Mouse (Mus musculus) heart, adult 8-10 months (tissue): ENCODE results near the gene 4930415O20Rik. TPM values are rescaled to one million over a fixed set of nuclear protein-coding genes. Genes with fewer than 3 reads are reported as not detected.
"Not testable (repeated sequence)": the region's sequence is repeated elsewhere in the genome, so short reads cannot be mapped to it uniquely, and the experiment has no call there.

Experiments
- DNase-seq: peaks from one replicate; pipeline ENCODE4 v3.0.0; 2022; ENCODE audit warnings: low spot score
- total RNA-seq, 4 experiments: library from RNA; stranded (reverse); gene quantifications; 2 replicates each; pipeline ENCODE4 v1.2.4; 2022

The 4930415O20Rik gene
- total RNA-seq, 4 experiments from 2014 or later: 1.6 to 4.2 (median 2.3) TPM

DNA sequence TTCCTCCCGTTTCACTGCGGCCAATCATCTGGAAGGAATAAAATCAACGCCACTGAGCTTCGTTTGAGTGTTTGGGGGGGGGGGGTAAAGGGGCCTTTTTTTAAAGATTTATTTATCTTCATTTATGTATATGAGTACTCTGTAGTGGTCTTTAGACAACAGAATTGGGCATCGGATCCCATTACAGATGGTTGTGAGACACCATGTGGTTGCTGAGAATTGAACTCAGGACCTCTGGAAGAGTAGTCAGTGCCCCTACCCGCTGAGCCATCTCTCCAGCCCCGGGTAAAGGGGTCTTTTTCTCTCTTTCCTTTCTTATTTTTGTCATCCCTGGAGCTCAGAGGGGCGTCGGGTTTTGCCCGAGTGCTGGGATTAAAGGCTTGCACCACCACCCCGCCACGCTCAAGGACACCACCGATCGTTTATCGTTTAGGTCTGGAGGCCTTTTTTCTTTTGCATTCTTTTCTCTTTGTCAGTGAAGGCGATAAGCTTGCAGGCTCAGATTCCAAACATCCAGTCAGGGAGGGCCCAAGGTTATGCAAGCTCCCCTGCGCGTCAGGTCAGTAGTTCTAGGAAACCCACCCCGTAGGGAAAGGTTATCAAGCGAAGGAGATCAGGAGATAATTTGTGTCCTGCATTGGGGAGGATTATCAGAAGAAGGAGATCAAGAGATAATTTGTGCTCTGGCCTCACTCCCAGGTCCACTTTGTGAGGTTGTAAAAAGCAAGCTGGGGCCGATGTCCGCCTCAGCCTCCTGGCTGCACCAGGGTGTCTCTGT, 2.4 kb upstream of the 4930415O20Rik start:
- no peak for DNase-seq

GRCm38 (mm10) chr15:98569216-98569615, 1.6 kb upstream of the 4930415O20Rik start:
- no peak for DNase-seq

- no peak for DNase-seq
Measured at GRCm38 (mm10) chr15:98569795-98570365, 924 bp upstream of the 4930415O20Rik start.

DNA sequence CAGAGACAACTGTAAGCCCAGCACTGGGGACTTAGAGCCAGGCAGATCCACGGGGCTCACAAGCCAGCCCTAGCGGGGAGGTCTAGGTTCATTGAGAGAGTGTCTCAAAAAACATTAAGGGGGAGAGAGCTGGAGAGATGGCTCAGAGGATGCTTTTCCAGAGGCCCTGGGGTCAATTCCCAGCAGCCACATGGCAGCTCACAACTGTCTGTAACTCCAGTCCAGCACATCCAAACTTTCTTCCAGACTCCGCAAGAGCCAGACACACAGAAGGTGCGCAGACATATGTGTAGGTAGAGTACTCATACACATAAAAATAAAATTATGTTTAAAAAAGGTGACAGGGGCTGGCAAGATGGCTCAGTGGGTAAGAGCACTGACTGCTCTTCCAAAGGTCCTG, 2.5 kb downstream of the 4930415O20Rik start:
- DNase-seq: no peak

DNA sequence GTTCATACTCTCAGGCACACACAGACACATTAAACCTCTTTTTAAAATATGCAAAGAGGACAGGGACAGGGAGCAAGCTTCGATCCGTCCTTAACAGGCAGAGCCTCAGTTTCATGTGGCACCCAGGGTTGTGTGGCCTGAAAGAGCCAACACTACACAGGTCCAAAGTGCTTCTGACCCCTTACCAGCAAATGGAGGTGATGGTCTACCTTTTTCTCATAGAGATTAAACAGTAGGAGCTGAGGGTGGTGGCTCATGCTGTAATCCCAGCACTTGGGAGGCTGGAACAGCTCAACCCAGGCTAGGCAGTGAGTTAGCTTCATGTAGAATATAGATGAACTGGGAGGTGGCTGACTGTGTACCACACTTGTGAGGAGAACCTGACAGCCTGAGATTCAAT, 8.5 kb downstream of the 4930415O20Rik start:
- no peak for DNase-seq

DNA sequence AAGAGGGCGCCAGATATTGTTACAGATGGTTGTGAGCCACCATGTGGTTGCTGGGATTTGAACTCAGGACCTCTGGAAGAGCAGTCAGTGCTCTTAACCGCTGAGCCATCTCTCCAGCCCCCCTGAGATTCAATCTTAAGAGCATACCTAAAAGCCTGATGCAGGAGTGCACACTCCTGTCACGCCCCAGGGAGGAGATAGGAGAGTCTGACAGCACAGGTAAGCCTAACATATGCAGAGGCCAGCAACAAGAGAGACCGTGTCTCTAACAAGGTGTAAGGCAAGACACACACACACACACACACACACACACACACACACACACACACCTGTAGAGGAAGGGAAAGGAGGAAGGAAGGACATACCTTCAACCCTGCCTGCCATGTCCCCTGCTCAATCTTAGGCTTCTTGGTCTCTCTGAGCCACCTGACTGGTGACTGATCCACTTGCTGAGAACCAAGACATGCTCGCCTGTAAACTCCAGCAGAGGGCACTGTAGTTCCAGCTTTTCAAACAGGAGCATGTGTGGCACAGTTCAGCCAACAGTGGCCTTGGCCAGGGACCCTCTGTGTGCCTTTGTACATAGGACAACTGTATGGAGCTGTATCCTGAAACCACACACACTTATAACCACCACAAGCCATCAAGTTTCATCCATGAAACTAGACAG, 9.1 kb downstream of the 4930415O20Rik start:
- DNase-seq: peak; percentile 83

DNA sequence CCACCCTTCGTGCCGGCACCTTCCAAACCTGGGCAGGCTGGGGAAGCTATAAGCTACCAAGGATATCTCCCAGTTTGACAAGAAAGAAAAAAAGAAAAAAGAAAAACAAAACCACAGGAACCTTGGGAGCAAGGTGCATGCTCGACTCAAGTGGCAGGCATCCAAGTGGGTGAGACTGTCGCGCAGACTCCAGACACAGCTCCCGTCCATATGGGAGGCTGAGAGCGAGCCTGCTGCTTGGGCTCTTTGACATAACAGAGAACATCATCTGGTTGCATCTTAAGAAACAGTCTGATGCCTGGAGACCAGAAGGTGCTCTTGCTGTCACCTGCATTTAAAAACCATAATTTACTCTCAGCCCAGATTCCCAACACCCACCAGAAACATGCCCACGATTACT, 11.6 kb downstream of the 4930415O20Rik start:
- DNase-seq: no peak

DNA sequence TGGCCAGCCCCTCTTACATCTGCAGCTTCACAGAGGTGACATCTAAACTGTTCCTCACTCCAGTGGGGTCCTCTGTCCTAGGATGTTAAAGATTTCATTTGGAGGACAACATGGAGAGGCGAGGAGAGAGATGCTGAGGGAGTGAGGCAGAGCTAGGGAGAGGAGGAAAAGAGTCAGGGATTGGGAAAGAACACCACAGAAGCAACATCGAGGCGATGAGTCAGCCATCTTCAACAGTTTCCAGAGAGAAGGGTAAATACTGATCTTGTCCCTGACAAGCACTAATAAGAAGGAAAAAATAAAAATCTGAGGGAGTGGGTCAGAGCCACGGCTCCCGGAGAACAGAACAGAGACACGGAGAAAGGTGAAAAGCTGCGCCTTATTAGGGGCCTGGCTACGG, 12.2 kb downstream of the 4930415O20Rik start:
- no peak for DNase-seq

GRCm38 (mm10) chr15:98585421-98585820, 14.6 kb downstream of the 4930415O20Rik start:
- no peak for DNase-seq

GRCm38 (mm10) chr15:98586141-98586540, 15.3 kb downstream of the 4930415O20Rik start:
- DNase-seq: not testable (repeated sequence)

DNA sequence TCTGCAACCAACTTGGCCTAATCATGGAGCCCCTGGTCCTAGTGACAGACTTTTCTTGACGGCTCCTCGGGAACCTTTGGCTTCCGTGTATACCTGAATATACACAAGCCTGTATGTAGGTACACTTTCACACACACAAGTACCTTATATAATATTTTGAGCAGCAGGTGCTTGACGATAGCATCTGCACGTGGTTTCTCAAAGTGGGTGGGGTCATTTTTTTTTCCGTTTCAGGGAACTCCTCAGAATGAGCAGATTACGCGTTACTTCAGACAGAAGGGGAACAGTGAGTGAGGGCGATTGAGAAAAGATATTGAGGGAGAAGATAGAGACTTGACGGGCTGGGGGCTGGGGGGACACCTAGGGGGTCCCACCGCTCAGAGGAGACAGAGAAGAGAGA, 16.9 kb downstream of the 4930415O20Rik start:
- no peak for DNase-seq

DNA sequence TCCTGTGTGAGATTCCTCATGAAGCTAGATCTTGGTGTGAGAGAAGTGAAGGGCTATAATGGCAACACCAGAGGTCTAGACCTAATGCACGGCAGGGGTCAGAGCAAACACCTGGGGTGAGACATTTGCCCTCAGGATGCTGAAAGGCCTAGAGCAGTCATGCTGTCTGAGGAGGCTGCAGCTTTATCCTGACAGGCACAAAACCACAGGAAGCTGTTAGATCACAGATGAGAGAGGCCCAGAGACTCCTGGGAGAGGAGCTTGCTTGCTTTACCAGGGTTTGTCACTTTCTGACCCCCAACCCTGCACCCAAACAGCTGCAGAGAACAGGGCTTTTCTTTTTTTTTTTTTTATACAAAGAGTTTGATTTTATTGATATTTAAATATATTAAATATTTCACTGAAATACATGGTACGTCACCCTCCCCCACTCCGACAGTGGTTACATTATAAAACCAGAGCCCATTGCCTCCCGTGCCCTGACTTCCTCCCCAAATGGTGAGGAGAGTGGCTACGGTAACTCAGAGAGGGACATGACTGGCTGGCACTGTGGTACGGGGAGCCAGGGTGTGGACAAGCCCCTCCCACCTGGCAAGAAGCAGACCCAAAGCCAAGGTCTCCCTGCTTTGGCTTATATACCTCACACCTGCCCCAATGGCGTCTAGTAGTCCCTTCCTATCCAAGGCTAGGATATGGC, 19.0 kb downstream of the 4930415O20Rik start:
- DNase-seq: no peak

DNA sequence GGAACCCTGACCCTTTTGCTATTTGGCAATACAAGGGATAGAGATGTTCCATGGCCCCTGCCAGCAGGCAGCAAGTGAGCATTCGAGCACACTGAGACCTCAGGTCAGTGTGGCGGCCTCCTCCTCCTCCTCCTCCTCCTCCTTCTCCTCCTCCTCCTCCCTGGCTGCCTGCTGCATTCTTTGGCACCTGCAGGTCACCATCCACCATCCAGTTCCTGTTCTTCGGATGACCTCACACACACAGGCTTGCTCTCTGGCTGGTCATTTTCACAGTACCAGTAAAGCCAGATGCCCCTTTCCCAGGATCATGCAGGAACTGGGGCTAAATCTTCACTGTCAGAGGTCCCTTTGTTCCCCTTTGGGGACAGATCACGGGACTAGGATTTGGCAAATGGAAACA, 20.6 kb downstream of the 4930415O20Rik start:
- DNase-seq: no peak

DNA sequence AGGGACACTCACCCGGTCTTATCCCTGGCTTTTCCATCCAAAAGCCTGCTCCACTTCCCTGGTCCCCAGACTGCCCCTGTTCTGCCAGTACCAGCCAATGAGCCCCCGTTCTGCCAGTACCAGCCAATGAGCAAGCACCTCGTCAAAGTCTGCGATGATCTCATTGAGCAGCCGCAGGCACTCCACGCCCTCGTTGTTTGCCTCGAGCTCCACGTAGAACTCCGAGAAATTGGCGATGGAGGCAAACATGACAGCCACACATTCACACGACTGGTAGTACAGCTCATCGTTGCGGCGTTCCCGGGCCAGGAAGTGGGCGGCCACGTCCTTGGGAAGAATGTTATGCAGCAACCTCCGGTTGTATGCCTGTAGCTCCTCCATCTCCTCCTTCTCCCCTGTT, 23.4 kb downstream of the 4930415O20Rik start:
- DNase-seq: no peak

DNA sequence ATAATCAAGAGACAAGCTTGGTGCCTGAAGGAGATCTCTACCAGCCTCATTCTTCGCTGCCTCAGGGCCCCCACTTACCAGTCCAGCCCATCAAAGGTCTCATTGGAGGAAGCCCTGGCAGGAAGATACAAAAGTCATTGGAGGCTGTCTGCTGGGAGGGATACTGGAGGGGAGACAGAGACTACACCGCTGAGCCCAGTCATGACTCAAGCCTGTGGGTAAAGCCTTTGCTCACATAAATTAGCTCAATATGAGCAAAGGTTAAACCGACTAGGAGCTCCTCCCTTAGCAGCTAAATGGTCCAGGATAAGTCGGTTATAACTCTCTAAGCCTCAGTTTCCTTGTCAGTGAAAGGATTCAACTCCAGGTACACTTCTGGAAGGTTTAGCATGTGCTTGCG, 24.2 kb downstream of the 4930415O20Rik start:
- no peak for DNase-seq

DNA sequence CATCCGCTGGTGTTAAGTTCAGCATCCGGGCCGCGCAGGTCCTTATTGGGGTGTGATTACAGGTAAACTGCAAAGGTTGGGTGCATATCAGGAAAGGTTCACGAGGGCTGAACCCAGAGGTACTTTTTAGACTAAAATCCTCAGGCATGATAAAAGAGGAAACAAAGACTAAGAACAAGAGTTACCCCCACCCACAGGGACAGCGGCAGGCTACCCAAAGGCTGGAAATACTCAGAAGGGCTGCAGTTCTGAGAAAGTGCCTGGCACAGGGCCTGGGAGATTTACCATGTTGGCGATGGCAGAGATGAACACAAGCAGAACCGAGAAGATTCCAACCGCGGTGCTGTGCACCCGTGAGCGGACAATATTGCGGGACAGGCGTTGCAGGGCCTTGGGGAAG, 25.8 kb downstream of the 4930415O20Rik start:
- no peak for DNase-seq

- DNase-seq: no peak
Measured at GRCm38 (mm10) chr15:98600036-98600709, 29.4 kb downstream of the 4930415O20Rik start.

- no peak for DNase-seq
Measured at GRCm38 (mm10) chr15:98601832-98602190, 31.0 kb downstream of the 4930415O20Rik start.

- peak; percentile 82 for DNase-seq
Measured at GRCm38 (mm10) chr15:98602191-98602881, 31.5 kb downstream of the 4930415O20Rik start.

DNA sequence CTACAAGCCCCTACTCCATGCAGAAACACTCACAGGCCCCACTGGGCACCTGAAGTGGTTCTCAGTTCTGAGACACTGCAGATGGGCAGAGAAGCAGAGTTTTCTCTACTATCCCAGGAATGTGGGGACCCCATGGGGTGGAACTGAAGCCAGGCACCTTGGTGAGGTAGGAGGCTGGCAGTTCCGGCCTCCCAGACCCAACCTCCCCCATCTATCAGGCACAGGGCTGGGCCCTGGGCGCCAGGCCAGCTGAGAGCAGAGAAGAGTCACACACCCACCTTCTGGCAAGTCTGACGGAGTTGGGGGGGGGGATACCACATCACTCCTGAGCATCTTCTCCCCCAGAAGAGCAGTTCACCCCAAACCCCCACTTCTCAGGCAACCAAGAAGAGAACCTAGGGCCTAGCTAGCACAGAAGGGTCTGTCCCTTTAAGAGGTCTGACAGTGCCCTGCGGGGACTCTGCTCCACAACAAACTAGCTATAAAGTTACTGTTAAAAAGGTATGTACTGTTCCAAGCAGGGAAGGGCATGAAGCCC, 32.2 kb downstream of the 4930415O20Rik start:
- no peak for DNase-seq

- no peak for DNase-seq
Measured at GRCm38 (mm10) chr15:98604041-98604575, 33.3 kb downstream of the 4930415O20Rik start.
